Comparison of ENCODE assay signal across 9 mouse cellular contexts in genomic region chr9:71679103-71679815, GRCm38 (mm10).
A peak's percentile ranks its signal among the peaks of the same experiment; 100 is the strongest.
DNase-seq lines count a peak whose midpoint lies in the region; TF ChIP-seq lines count a peak whose summit lies in the region.
"Had no signal": no experiment of that assay in that cellular context is flagged by ENCODE, and none has a peak within 500 bp of the region (broad histone marks: within the 10 kb centered on the region; RNA-seq: fewer than 3 reads in every experiment).

No protein-coding gene starts in this region.

- intact Hi-C loops in left cerebral cortex, postnatal 10 days (cut with DNase I), result no loop called here

- no peaks in the 10 kb centered on the region for H3K27me3 ChIP-seq in cerebellum, adult 2 months (ENCODE audit: control insufficient read depth, insufficient read depth, low read length)
- no peaks in the 10 kb centered on the region for H3K27me3 ChIP-seq in hindbrain, embryonic 10.5 days (ENCODE audit: insufficient read depth, poor library complexity, severe bottlenecking)

- DNase-seq in left cerebral cortex, postnatal 10 days (ENCODE audit: extremely low spot score in 1 of 2, low spot score in 2 of 2), result peak; percentile 11 to 33
- no peak for DNase-seq in left cerebral cortex, adult 18-20 months (ENCODE audit: low spot score in 2 of 2)
- peak; percentile 60 to 76 for DNase-seq in cerebellum, adult 2 months
- peak; percentile 95 for DNase-seq in heart, adult 11 months
- DNase-seq in lung, postnatal 4 days, result peak; percentile 42 to 53
- no peak for DNase-seq in embryo, embryonic 10 days (ENCODE audit: low spot score)
- no peak for DNase-seq in thymus, postnatal 10 days (ENCODE audit: low spot score in 2 of 2)
- no peak for DNase-seq in hindbrain, embryonic 10.5 days (ENCODE audit: low spot score)
- DNase-seq: liver, embryonic 13.5 days had no signal

- no peak overlapping the region for H3K4me3 ChIP-seq in cerebellum, adult 2 months (replicated peaks; ENCODE audit: insufficient read depth, low read depth, low read length)
- H3K4me3 ChIP-seq in hindbrain, embryonic 10.5 days, result no peak overlapping the region
- H3K4me3 ChIP-seq: liver, embryonic 13.5 days had no signal

- no peaks in the 10 kb centered on the region for H3K9me3 ChIP-seq in hindbrain, embryonic 10.5 days
- H3K9me3 ChIP-seq: liver, embryonic 13.5 days had no signal

- no peak overlapping the region for H3K27ac ChIP-seq in cerebellum, adult 2 months (ENCODE audit: insufficient read depth, low read length)
- no peak overlapping the region for H3K27ac ChIP-seq in hindbrain, embryonic 10.5 days
- H3K27ac ChIP-seq: liver, embryonic 13.5 days had no signal

- peaks cover 15% of the 10 kb centered on the region for H3K4me1 ChIP-seq in cerebellum, adult 2 months (ENCODE audit: control insufficient read depth, insufficient read depth, low read length)
- peaks cover 18% of the 10 kb centered on the region for H3K4me1 ChIP-seq in hindbrain, embryonic 10.5 days (replicated peaks)

- H3K36me3 ChIP-seq in hindbrain, embryonic 10.5 days, result no peaks in the 10 kb centered on the region
- H3K36me3 ChIP-seq: liver, embryonic 13.5 days had no signal

- 46% methylated on average over 11 of the region's 11 CpGs for WGBS in cerebellum, adult 2 months
- WGBS in hindbrain, embryonic 10.5 days, result 77% methylated on average over 11 of the region's 11 CpGs

- TF ChIP-seq CTCF in cerebellum, adult 2 months (IDR thresholded peaks at IDR 0.05; ENCODE audit: borderline replicate concordance, insufficient read depth, low read depth, low read length), result no peak

- TF ChIP-seq POLR2A in cerebellum, adult 2 months (IDR thresholded peaks at IDR 0.05; ENCODE audit: borderline replicate concordance, insufficient read depth, low read length), result no peak

Comparison
In these comparisons a context has a peak if more than half of its experiments do, and no peak if none do; other contexts are left out.
1. DNase-seq: peak in left cerebral cortex, postnatal 10 days (2 of 2), cerebellum, adult 2 months (2 of 2), heart, adult 11 months (single experiment) and lung, postnatal 4 days (2 of 2); none in left cerebral cortex, adult 18-20 months (0 of 2), embryo, embryonic 10 days (single experiment), thymus, postnatal 10 days (0 of 2) and hindbrain, embryonic 10.5 days (single experiment).